Mouse (Mus musculus): Measurements from ENCODE around the gene Clptm1. TPM values are rescaled to one million over a fixed set of nuclear protein-coding genes. Genes with fewer than 3 reads are reported as not detected.

The Clptm1 gene
- polyA plus RNA-seq, 2 experiments = 20.6 to 44.4 TPM

- no peak for ATAC-seq (ENCODE audit: insufficient read depth)
- Histone ChIP-seq H3K4me2 (ENCODE audit: low read depth) (no peak overlapping the region), H3K9ac (replicated peaks) (no peak overlapping the region), H3K36me3 (replicated peaks; ENCODE audit: control insufficient read depth, insufficient read depth, low read depth) (no peaks in the 10 kb centered on the region), H3K9me3 (ENCODE audit: control insufficient read depth, low read length) (no peaks in the 10 kb centered on the region), H3K27ac (no peak overlapping the region), H3K27me3 (ENCODE audit: control insufficient read depth, insufficient read depth, low read length) (no peaks in the 10 kb centered on the region), H3K4me1 (replicated peaks; ENCODE audit: control insufficient read depth in 2 of 2, insufficient read depth in 2 of 2, low read length in 1 of 2) (peaks cover 0 to 11% of the 10 kb centered on the region in 2 experiments; a peak in 2 of 4 replicates), H3K4me3 (ENCODE audit: insufficient read depth in 1 of 2, low read depth in 2 of 2, low read length in 2 of 2) (no peak overlapping the region)
- TF ChIP-seq CTCF (IDR thresholded peaks at IDR 0.05; ENCODE audit: low read depth) = no peak
- no peak for TF ChIP-seq EP300 (IDR thresholded peaks at IDR 0.05; ENCODE audit: low read depth)
- no peak for DNase-seq (ENCODE audit: low read depth in 3 of 3, low spot score in 3 of 3)
- 57% methylated on average over 14 of the region's 14 CpGs for WGBS (ENCODE audit: insufficient replicate concordance)
These were observed 8.4 kb upstream of the Clptm1 start for GRCm38 (mm10) chr7:19673083-19673699.

GRCm38 (mm10) chr7:19671511-19671910, 6.7 kb upstream of the Clptm1 start:
- peaks cover 0 to 7% of the 10 kb centered on the region in 2 experiments; a peak in 2 of 4 replicates for H3K4me1 ChIP-seq (replicated peaks; ENCODE audit: control insufficient read depth in 2 of 2, insufficient read depth in 2 of 2, low read length in 1 of 2)
- no peak overlapping the region for H3K9ac ChIP-seq (replicated peaks)
- no peak overlapping the region for H3K4me3 ChIP-seq (ENCODE audit: insufficient read depth in 1 of 2, low read depth in 2 of 2, low read length in 2 of 2)
- no peak for DNase-seq (ENCODE audit: low read depth in 3 of 3, low spot score in 3 of 3)
- H3K27me3 ChIP-seq (ENCODE audit: control insufficient read depth, insufficient read depth, low read length) = no peaks in the 10 kb centered on the region
- H3K4me2 ChIP-seq (ENCODE audit: low read depth) = no peak overlapping the region
- H3K27ac ChIP-seq = no peak overlapping the region
- no peak for ATAC-seq (ENCODE audit: insufficient read depth)
- no peaks in the 10 kb centered on the region for H3K9me3 ChIP-seq (ENCODE audit: control insufficient read depth, low read length)
- no peak for TF ChIP-seq EP300 (IDR thresholded peaks at IDR 0.05; ENCODE audit: low read depth)
- WGBS (ENCODE audit: insufficient replicate concordance) = 70% methylated on average over 10 of the region's 10 CpGs
- H3K36me3 ChIP-seq (replicated peaks; ENCODE audit: control insufficient read depth, insufficient read depth, low read depth) = no peaks in the 10 kb centered on the region

GRCm38 (mm10) chr7:19668947-19669721, 4.3 kb upstream of the Clptm1 start:
- H3K27me3 ChIP-seq (ENCODE audit: control insufficient read depth, insufficient read depth, low read length) = no peaks in the 10 kb centered on the region
- H3K4me1 ChIP-seq (replicated peaks; ENCODE audit: control insufficient read depth in 2 of 2, insufficient read depth in 2 of 2, low read length in 1 of 2) = peaks cover 7 to 11% of the 10 kb centered on the region in 2 experiments
- H3K9me3 ChIP-seq (ENCODE audit: control insufficient read depth, low read length) = no peaks in the 10 kb centered on the region
- H3K4me2 ChIP-seq (ENCODE audit: low read depth) = peak overlapping the region; percentile 43
- no peak overlapping the region; the same call in 1 of the 2 replicates for H3K27ac ChIP-seq
- peak; percentile 45 for ATAC-seq (ENCODE audit: insufficient read depth)
- TF ChIP-seq CTCF (IDR thresholded peaks at IDR 0.05; ENCODE audit: low read depth) (peak; percentile 98), EP300 (IDR thresholded peaks at IDR 0.05; ENCODE audit: low read depth) (no peak)
- H3K4me3 ChIP-seq (ENCODE audit: insufficient read depth in 1 of 2, low read depth in 2 of 2, low read length in 2 of 2) = no peak overlapping the region
- no peak overlapping the region for H3K9ac ChIP-seq (replicated peaks)
- peak; percentile 77 to 84 (median 79) for DNase-seq (ENCODE audit: low read depth in 3 of 3, low spot score in 3 of 3)
- WGBS (ENCODE audit: insufficient replicate concordance) = 5% methylated on average over 10 of the region's 10 CpGs
- H3K36me3 ChIP-seq (replicated peaks; ENCODE audit: control insufficient read depth, insufficient read depth, low read depth) = no peaks in the 10 kb centered on the region

- Histone ChIP-seq H3K4me3 (ENCODE audit: insufficient read depth in 1 of 2, low read depth in 2 of 2, low read length in 2 of 2) (no peak overlapping the region), H3K27me3 (ENCODE audit: control insufficient read depth, insufficient read depth, low read length) (no peaks in the 10 kb centered on the region), H3K9ac (replicated peaks) (no peak overlapping the region), H3K27ac (no peak overlapping the region), H3K36me3 (replicated peaks; ENCODE audit: control insufficient read depth, insufficient read depth, low read depth) (peaks cover 2% of the 10 kb centered on the region; the same call in 1 of the 2 replicates), H3K4me2 (ENCODE audit: low read depth) (no peak overlapping the region), H3K4me1 (replicated peaks; ENCODE audit: control insufficient read depth in 2 of 2, insufficient read depth in 2 of 2, low read length in 1 of 2) (peaks cover 14 to 19% of the 10 kb centered on the region in 2 experiments), H3K9me3 (ENCODE audit: control insufficient read depth, low read length) (no peaks in the 10 kb centered on the region)
- ATAC-seq (ENCODE audit: insufficient read depth) = no peak
- DNase-seq (ENCODE audit: low read depth in 3 of 3, low spot score in 3 of 3) = no peak
- TF ChIP-seq CTCF (IDR thresholded peaks at IDR 0.05; ENCODE audit: low read depth) = no peak
- 66% methylated on average over 2 of the region's 2 CpGs for WGBS (ENCODE audit: insufficient replicate concordance)
These were observed 2.6 kb upstream of the Clptm1 start for GRCm38 (mm10) chr7:19667434-19667833.

GRCm38 (mm10) chr7:19666750-19667149, 1.9 kb upstream of the Clptm1 start:
- H3K27ac ChIP-seq = no peak overlapping the region
- H3K4me3 ChIP-seq (ENCODE audit: insufficient read depth in 1 of 2, low read depth in 2 of 2, low read length in 2 of 2) = no peak overlapping the region
- no peak for DNase-seq (ENCODE audit: low read depth in 3 of 3, low spot score in 3 of 3)
- no peak overlapping the region for H3K9ac ChIP-seq (replicated peaks)
- 53% methylated on average over 3 of the region's 3 CpGs for WGBS (ENCODE audit: insufficient replicate concordance)
- peaks cover 14 to 19% of the 10 kb centered on the region in 2 experiments for H3K4me1 ChIP-seq (replicated peaks; ENCODE audit: control insufficient read depth in 2 of 2, insufficient read depth in 2 of 2, low read length in 1 of 2)
- no peaks in the 10 kb centered on the region for H3K27me3 ChIP-seq (ENCODE audit: control insufficient read depth, insufficient read depth, low read length)
- no peak overlapping the region for H3K4me2 ChIP-seq (ENCODE audit: low read depth)
- no peaks in the 10 kb centered on the region for H3K9me3 ChIP-seq (ENCODE audit: control insufficient read depth, low read length)
- no peak for ATAC-seq (ENCODE audit: insufficient read depth)
- TF ChIP-seq EP300 (IDR thresholded peaks at IDR 0.05; ENCODE audit: low read depth) (no peak), CTCF (IDR thresholded peaks at IDR 0.05; ENCODE audit: low read depth) (peak; percentile 52)
- peaks cover 5% of the 10 kb centered on the region for H3K36me3 ChIP-seq (replicated peaks; ENCODE audit: control insufficient read depth, insufficient read depth, low read depth)

Data from liver, embryonic 14.5 days (tissue).